Mouse (Mus musculus): ENCODE data around the gene Papss2.

DNA sequence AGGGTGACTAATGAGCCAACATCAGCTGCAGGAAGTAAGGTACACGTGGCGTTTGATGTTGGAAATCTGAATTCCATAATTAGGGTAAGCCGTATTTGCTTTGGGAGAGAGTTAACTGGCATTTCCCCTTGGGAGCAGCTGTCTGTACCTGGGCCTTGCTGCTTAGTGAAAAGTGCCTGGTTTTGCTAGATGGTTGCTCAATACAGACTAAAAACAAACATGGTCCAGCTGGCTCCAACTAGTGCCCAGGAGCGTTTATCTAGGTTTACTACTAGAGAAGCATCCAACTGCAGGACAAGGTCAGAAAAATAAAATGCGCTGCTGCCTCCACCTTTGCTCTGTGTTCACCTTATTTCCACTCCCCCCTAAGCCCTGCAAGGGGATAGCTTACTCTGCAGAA is 45.1 kb upstream of the Papss2 start:
- TF ChIP-seq POLR2A (IDR thresholded peaks at IDR 0.05; ENCODE audit: borderline replicate concordance, control insufficient read depth, low read depth, low read length) (no peak), CTCF (IDR thresholded peaks at IDR 0.05; ENCODE audit: control insufficient read depth, insufficient read depth, low read length) (no peak)

Measured in bone marrow, adult 2 months (tissue).